9 mouse cellular contexts compared by ENCODE assay signal in the genomic region with DNA sequence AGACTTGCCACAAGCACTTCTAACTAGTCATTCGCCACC. TPM values are rescaled to one million over a fixed set of nuclear protein-coding genes. Genes with fewer than 3 reads are reported as not detected.
A peak's percentile ranks its signal among the peaks of the same experiment; 100 is the strongest.
DNase-seq lines count a peak whose midpoint lies in the region; ATAC-seq and TF ChIP-seq lines count a peak whose summit lies in the region.
"Had no signal": no experiment of that assay in that cellular context is flagged by ENCODE, and none has a peak within 500 bp of the region (broad histone marks: within the 10 kb centered on the region; RNA-seq: fewer than 3 reads in every experiment).

A gene (minus strand): TSS at position 30 of the 39 bp plus-strand sequence.

- no peak within 1 kb of the TSS for H3K27ac ChIP-seq in liver, adult 2 months (replicated peaks; ENCODE audit: insufficient read depth, low read depth, low read length)
- no peak within 1 kb of the TSS for H3K27ac ChIP-seq in liver, postnatal 0 days (ENCODE audit: low read depth)
- H3K27ac ChIP-seq in forebrain, embryonic 14.5 days (ENCODE audit: low read depth, low read length) = peak within 1 kb of the TSS; percentile 87
- peak within 1 kb of the TSS; percentile 95 for H3K27ac ChIP-seq in neural tube, embryonic 15.5 days (replicated peaks)
- H3K27ac ChIP-seq: macrophage had no signal

- TF ChIP-seq POLR2A in liver, adult 2 months (IDR thresholded peaks at IDR 0.05; ENCODE audit: extremely low read depth, insufficient read depth, low read length) = no peak

- no peaks in the 10 kb centered on the region for H3K9me3 ChIP-seq in liver, postnatal 0 days (ENCODE audit: low read length)
- H3K9me3 ChIP-seq in forebrain, embryonic 14.5 days (replicated peaks; ENCODE audit: control insufficient read depth, low read length) = peaks cover 8% of the 10 kb centered on the region
- H3K9me3 ChIP-seq in neural tube, embryonic 15.5 days (replicated peaks) = peaks cover 4% of the 10 kb centered on the region

- ATAC-seq in liver, postnatal 0 days = no peak
- ATAC-seq in forebrain, embryonic 14.5 days = no peak
- ATAC-seq in neural tube, embryonic 15.5 days (ENCODE audit: low FRiP score) = no peak

- H3K4me2 ChIP-seq in liver, postnatal 0 days (ENCODE audit: low read depth, low read length) = no peak within 1 kb of the TSS
- H3K4me2 ChIP-seq in forebrain, embryonic 14.5 days (ENCODE audit: low read length) = peak within 1 kb of the TSS; percentile 59
- H3K4me2 ChIP-seq in neural tube, embryonic 15.5 days = peak within 1 kb of the TSS; percentile 62

- H3K9ac ChIP-seq in liver, adult 2 months (ENCODE audit: low read depth, low read length) = no peak within 1 kb of the TSS
- no peak within 1 kb of the TSS for H3K9ac ChIP-seq in liver, postnatal 0 days (replicated peaks)
- peak within 1 kb of the TSS; percentile 69 for H3K9ac ChIP-seq in forebrain, embryonic 14.5 days (ENCODE audit: low read length)
- H3K9ac ChIP-seq in neural tube, embryonic 15.5 days (replicated peaks) = peak within 1 kb of the TSS; percentile 69

- H3K36me3 ChIP-seq in liver, adult 2 months (ENCODE audit: control insufficient read depth, insufficient read depth, low read length) = no peaks in the 10 kb centered on the region
- no peaks in the 10 kb centered on the region for H3K36me3 ChIP-seq in liver, postnatal 0 days (replicated peaks; ENCODE audit: insufficient read depth, low read length)
- H3K36me3 ChIP-seq in forebrain, embryonic 14.5 days (ENCODE audit: control insufficient read depth, insufficient read depth, low read length) = peaks cover 8% of the 10 kb centered on the region
- H3K36me3 ChIP-seq in neural tube, embryonic 15.5 days = peaks cover 14% of the 10 kb centered on the region

- H3K27me3 ChIP-seq in liver, adult 2 months (ENCODE audit: control insufficient read depth, insufficient read depth, low read length) = no peaks in the 10 kb centered on the region
- no peaks in the 10 kb centered on the region for H3K27me3 ChIP-seq in liver, postnatal 0 days (ENCODE audit: insufficient read depth, low read length)
- H3K27me3 ChIP-seq in forebrain, embryonic 14.5 days (replicated peaks; ENCODE audit: control insufficient read depth, insufficient read depth, low read length) = no peaks in the 10 kb centered on the region
- H3K27me3 ChIP-seq in neural tube, embryonic 15.5 days (replicated peaks) = no peaks in the 10 kb centered on the region

- no peaks in the 10 kb centered on the region for H3K4me1 ChIP-seq in liver, adult 2 months (ENCODE audit: control insufficient read depth, insufficient read depth, low read length)
- H3K4me1 ChIP-seq in liver, postnatal 0 days (ENCODE audit: insufficient read depth) = no peaks in the 10 kb centered on the region
- H3K4me1 ChIP-seq in forebrain, embryonic 14.5 days (ENCODE audit: control insufficient read depth, insufficient read depth, low read length) = no peaks in the 10 kb centered on the region
- peaks cover 14% of the 10 kb centered on the region for H3K4me1 ChIP-seq in neural tube, embryonic 15.5 days

- TF ChIP-seq EP300 in liver, postnatal 0 days (IDR thresholded peaks at IDR 0.05; ENCODE audit: low read depth) = no peak

- DNase-seq in liver, adult 2 months (ENCODE audit: extremely low read depth, low read depth, low spot score) = no peak
- DNase-seq in liver, postnatal 0 days = no peak
- no peak for DNase-seq in forebrain, embryonic 14.5 days (ENCODE audit: low spot score)
- DNase-seq in layer of hippocampus, postnatal 25 days (ENCODE audit: extremely low spot score in 1 of 2, low spot score in 1 of 2) = no peak
- no peak for DNase-seq in right cerebral cortex, postnatal 25 days
- DNase-seq in urinary bladder, postnatal 10 days (ENCODE audit: low spot score) = no peak
- DNase-seq: thymus, adult 18-20 months had no signal

- peak within 1 kb of the TSS; percentile 27; the same call in 1 of the 2 replicates for H3K4me3 ChIP-seq in liver, adult 2 months (ENCODE audit: insufficient read depth, low read depth, low read length)
- H3K4me3 ChIP-seq in liver, postnatal 0 days (ENCODE audit: low read depth, low read length) = no peak within 1 kb of the TSS
- H3K4me3 ChIP-seq in forebrain, embryonic 14.5 days (ENCODE audit: low read depth, low read length) = peak within 1 kb of the TSS; percentile 43
- peak within 1 kb of the TSS; percentile 62 for H3K4me3 ChIP-seq in neural tube, embryonic 15.5 days (replicated peaks)

- H3K79me2 ChIP-seq in liver, adult 2 months (ENCODE audit: control insufficient read depth, insufficient read depth, low read length) = no peaks in the 10 kb centered on the region

- WGBS in liver, adult 2 months = 0% methylated on average over 1 of the region's 1 CpGs
- 0% methylated on average over 1 of the region's 1 CpGs for WGBS in liver, postnatal 0 days (ENCODE audit: insufficient replicate concordance)
- WGBS in forebrain, embryonic 14.5 days = 0% methylated on average over 1 of the region's 1 CpGs
- 0% methylated on average over 1 of the region's 1 CpGs for WGBS in neural tube, embryonic 15.5 days

- no peak for TF ChIP-seq CTCF in liver, adult 2 months (IDR thresholded peaks at IDR 0.05; ENCODE audit: low read depth, low read length)
- TF ChIP-seq CTCF in liver, postnatal 0 days (IDR thresholded peaks at IDR 0.05; ENCODE audit: low read depth) = no peak

RNA-seq across cellular contexts. Expression of the gene that starts here (rescaled TPM):
- total RNA-seq in liver, adult 2 months (2014; rRNA removed) = 13.6 and 13.9 TPM in 2 replicates
- 2.9 and 3.1 TPM in 2 replicates for polyA plus RNA-seq in liver, adult 2 months (2012; rRNA removed)
- polyA plus RNA-seq in liver, postnatal 0 days (2015; fragmentation: Nextera tagmentation; extraction: Ambion mirVana) = 0.41 and 0.57 TPM in 2 replicates
- polyA plus RNA-seq in forebrain, embryonic 14.5 days (2014; fragmentation: Nextera tagmentation; extraction: Ambion mirVana) = 69.8 and 102 TPM in 2 replicates
- total RNA-seq in layer of hippocampus, postnatal 25 days (2021) = 100 to 1,000 TPM; 389 to 440 TPM
- 222 and 245 TPM in 2 replicates for polyA plus RNA-seq in neural tube, embryonic 15.5 days (2015; fragmentation: Nextera tagmentation; extraction: Ambion mirVana)
- polyA plus RNA-seq: macrophage had no signal

Comparison
In these comparisons a context has a peak if more than half of its experiments do, and no peak if none do; other contexts are left out.
1. RNA of the gene that starts here (total RNA-seq): 389 to 440 TPM in layer of hippocampus, postnatal 25 days; 13.6 to 13.9 TPM in liver, adult 2 months; every median in the first group is over 10 times any median in the second.
2. RNA of the gene that starts here (polyA plus RNA-seq): 222 to 245 TPM in neural tube, embryonic 15.5 days and 69.8 to 102 TPM in forebrain, embryonic 14.5 days; 2.9 to 3.1 TPM in liver, adult 2 months and 0.41 to 0.57 TPM in liver, postnatal 0 days; every median in the first group is over 10 times any median in the second.
3. H3K27ac ChIP-seq: peak in forebrain, embryonic 14.5 days (single experiment) and neural tube, embryonic 15.5 days (single experiment); none in liver, adult 2 months (single experiment) and liver, postnatal 0 days (single experiment).
4. H3K9ac ChIP-seq: peak in forebrain, embryonic 14.5 days (single experiment) and neural tube, embryonic 15.5 days (single experiment); none in liver, adult 2 months (single experiment) and liver, postnatal 0 days (single experiment).